Mouse (Mus musculus): ENCODE results near the gene Tmem182. TPM values are rescaled to one million over a fixed set of nuclear protein-coding genes. Genes with fewer than 3 reads are reported as not detected.

The Tmem182 gene
- total RNA-seq, 1 experiment, result not detected

DNA sequence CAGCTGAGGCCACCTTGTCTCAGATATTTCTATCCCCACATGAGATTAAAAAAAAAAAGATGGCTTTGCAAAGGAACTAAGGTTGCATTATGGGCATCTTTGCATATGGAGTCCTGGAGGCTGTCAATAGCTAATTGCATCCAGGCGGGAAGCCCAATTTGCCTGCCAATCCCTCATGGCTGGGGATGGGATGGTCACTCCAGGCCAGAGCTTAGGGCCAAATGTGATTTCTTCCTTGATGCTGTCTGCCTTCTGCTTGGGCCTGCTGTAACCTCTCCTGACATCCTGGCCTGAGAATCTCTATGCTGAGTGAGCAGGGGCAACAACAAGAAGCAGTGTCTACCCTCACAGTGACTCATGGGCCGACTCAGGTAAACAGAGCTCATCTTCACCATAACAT is 78.5 kb downstream of the Tmem182 start:
- no peak overlapping the region for H3K27ac ChIP-seq (ENCODE audit: insufficient read depth, low read depth, low read length, poor library complexity, severe bottlenecking)
- H3K36me3 ChIP-seq (ENCODE audit: control insufficient read depth, insufficient read depth, low read length, poor library complexity, severe bottlenecking), result no peaks in the 10 kb centered on the region
- DNase-seq (ENCODE audit: low read depth, low spot score), result no peak
- H3K4me1 ChIP-seq (ENCODE audit: control insufficient read depth in 2 of 2, insufficient read depth in 2 of 2, low read length in 2 of 2, poor library complexity in 1 of 2), result no peaks in the 10 kb centered on the region
- TF ChIP-seq HCFC1 (IDR thresholded peaks at IDR 0.05; ENCODE audit: borderline replicate concordance, insufficient read depth, low read length) (no peak), CHD2 (IDR thresholded peaks at IDR 0.05; ENCODE audit: low read depth, low read length) (no peak), ZC3H11A (IDR thresholded peaks at IDR 0.05; ENCODE audit: borderline replicate concordance, low read depth, low read length) (no peak), ZNF384 (IDR thresholded peaks at IDR 0.05; ENCODE audit: low read depth, low read length) (no peak), MAFK (IDR thresholded peaks at IDR 0.05; ENCODE audit: insufficient read depth, low read depth, low read length) (no peak)
- in situ Hi-C loops (cut with MboI; ENCODE audit: low sequenced_read_pairs in 2 of 2, unreplicated experiment in 2 of 2), result loop anchor here in 1 of 2 experiments (25.0 kb wide), 1 partner anchor 178 kb away; no protein-coding TSS in a partner anchor
- H3K9me3 ChIP-seq (ENCODE audit: control insufficient read depth, insufficient read depth, low read depth, low read length), result no peaks in the 10 kb centered on the region
- H3K4me3 ChIP-seq (ENCODE audit: insufficient read depth in 1 of 2, low read depth in 1 of 2, low read length in 2 of 2, poor library complexity in 1 of 2, severe bottlenecking in 1 of 2), result no peak overlapping the region
- H3K9ac ChIP-seq (ENCODE audit: insufficient read depth, low read depth, low read length, poor library complexity, severe bottlenecking), result no peak overlapping the region

DNA sequence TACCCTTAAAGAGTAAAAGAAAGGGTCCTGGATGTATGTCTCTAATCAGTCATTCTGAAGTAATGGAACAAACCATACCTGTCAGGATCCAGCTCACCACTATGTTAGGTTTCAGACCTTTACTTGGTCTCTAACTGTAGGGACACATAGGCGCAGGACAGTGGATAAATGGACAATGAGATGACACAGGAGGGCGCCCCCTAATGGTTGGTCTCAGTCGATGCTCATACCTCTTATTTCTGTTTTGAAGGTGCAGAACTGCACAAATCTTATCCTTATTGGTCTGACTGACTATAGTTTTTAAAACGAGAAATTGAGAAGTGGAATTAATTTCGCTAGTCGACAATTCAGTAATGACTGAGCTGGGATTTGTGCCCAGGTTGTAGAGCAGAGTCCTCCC is 79.5 kb downstream of the Tmem182 start:
- Histone ChIP-seq H3K36me3 (ENCODE audit: control insufficient read depth, insufficient read depth, low read length, poor library complexity, severe bottlenecking) (no peaks in the 10 kb centered on the region), H3K4me3 (ENCODE audit: insufficient read depth in 1 of 2, low read depth in 1 of 2, low read length in 2 of 2, poor library complexity in 1 of 2, severe bottlenecking in 1 of 2) (no peak overlapping the region), H3K9me3 (ENCODE audit: control insufficient read depth, insufficient read depth, low read depth, low read length) (no peaks in the 10 kb centered on the region), H3K4me1 (ENCODE audit: control insufficient read depth in 2 of 2, insufficient read depth in 2 of 2, low read length in 2 of 2, poor library complexity in 1 of 2) (no peaks in the 10 kb centered on the region), H3K27ac (ENCODE audit: insufficient read depth, low read depth, low read length, poor library complexity, severe bottlenecking) (no peak overlapping the region), H3K9ac (ENCODE audit: insufficient read depth, low read depth, low read length, poor library complexity, severe bottlenecking) (no peak overlapping the region)
- TF ChIP-seq ZC3H11A (IDR thresholded peaks at IDR 0.05; ENCODE audit: borderline replicate concordance, low read depth, low read length) (no peak), CHD2 (IDR thresholded peaks at IDR 0.05; ENCODE audit: low read depth, low read length) (no peak), HCFC1 (IDR thresholded peaks at IDR 0.05; ENCODE audit: borderline replicate concordance, insufficient read depth, low read length) (no peak), MAFK (IDR thresholded peaks at IDR 0.05; ENCODE audit: insufficient read depth, low read depth, low read length) (no peak), ZNF384 (IDR thresholded peaks at IDR 0.05; ENCODE audit: low read depth, low read length) (no peak)
- no peak for DNase-seq (ENCODE audit: low read depth, low spot score)
- in situ Hi-C loops (cut with MboI; ENCODE audit: low sequenced_read_pairs in 2 of 2, unreplicated experiment in 2 of 2), result loop anchor here in 1 of 2 experiments (25.0 kb wide), 1 partner anchor 177 kb away; no protein-coding TSS in a partner anchor

DNA sequence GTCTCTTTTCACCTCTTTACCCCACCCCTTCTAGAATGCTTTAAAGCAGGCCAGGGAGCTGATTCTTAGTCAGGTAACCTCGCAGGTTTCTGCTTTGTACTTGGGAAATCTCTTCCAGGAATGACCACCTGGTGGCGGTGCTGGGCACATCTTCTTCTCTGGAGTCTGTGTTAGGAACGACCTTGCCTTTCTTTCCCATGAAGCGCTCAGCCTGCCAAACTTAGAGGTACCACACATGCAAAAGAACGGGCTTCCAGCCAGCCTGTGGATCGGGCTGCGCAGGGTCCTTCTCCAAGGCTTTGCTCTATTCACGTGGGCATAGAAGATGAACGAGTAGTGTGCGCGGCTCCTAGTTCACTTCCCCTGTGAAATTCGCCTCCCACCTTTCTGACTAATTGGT is 82.3 kb downstream of the Tmem182 start:
- in situ Hi-C loops (cut with MboI; ENCODE audit: low sequenced_read_pairs in 2 of 2, unreplicated experiment in 2 of 2), result loop anchor here in 1 of 2 experiments (25.0 kb wide), 1 partner anchor 175 kb away; no protein-coding TSS in a partner anchor
- Histone ChIP-seq H3K9ac (ENCODE audit: insufficient read depth, low read depth, low read length, poor library complexity, severe bottlenecking) (no peak overlapping the region), H3K36me3 (ENCODE audit: control insufficient read depth, insufficient read depth, low read length, poor library complexity, severe bottlenecking) (no peaks in the 10 kb centered on the region), H3K4me3 (ENCODE audit: insufficient read depth in 1 of 2, low read depth in 1 of 2, low read length in 2 of 2, poor library complexity in 1 of 2, severe bottlenecking in 1 of 2) (no peak overlapping the region), H3K27ac (ENCODE audit: insufficient read depth, low read depth, low read length, poor library complexity, severe bottlenecking) (no peak overlapping the region), H3K9me3 (ENCODE audit: control insufficient read depth, insufficient read depth, low read depth, low read length) (no peaks in the 10 kb centered on the region), H3K4me1 (ENCODE audit: control insufficient read depth in 2 of 2, insufficient read depth in 2 of 2, low read length in 2 of 2, poor library complexity in 1 of 2) (no peaks in the 10 kb centered on the region)
- no peak for TF ChIP-seq HCFC1 (IDR thresholded peaks at IDR 0.05; ENCODE audit: borderline replicate concordance, insufficient read depth, low read length)
- TF ChIP-seq ZC3H11A (IDR thresholded peaks at IDR 0.05; ENCODE audit: borderline replicate concordance, low read depth, low read length), result no peak
- TF ChIP-seq ZNF384 (IDR thresholded peaks at IDR 0.05; ENCODE audit: low read depth, low read length), result no peak
- no peak for TF ChIP-seq MAFK (IDR thresholded peaks at IDR 0.05; ENCODE audit: insufficient read depth, low read depth, low read length)
- TF ChIP-seq CHD2 (IDR thresholded peaks at IDR 0.05; ENCODE audit: low read depth, low read length), result no peak
- DNase-seq (ENCODE audit: low read depth, low spot score), result peak; percentile 50

DNA sequence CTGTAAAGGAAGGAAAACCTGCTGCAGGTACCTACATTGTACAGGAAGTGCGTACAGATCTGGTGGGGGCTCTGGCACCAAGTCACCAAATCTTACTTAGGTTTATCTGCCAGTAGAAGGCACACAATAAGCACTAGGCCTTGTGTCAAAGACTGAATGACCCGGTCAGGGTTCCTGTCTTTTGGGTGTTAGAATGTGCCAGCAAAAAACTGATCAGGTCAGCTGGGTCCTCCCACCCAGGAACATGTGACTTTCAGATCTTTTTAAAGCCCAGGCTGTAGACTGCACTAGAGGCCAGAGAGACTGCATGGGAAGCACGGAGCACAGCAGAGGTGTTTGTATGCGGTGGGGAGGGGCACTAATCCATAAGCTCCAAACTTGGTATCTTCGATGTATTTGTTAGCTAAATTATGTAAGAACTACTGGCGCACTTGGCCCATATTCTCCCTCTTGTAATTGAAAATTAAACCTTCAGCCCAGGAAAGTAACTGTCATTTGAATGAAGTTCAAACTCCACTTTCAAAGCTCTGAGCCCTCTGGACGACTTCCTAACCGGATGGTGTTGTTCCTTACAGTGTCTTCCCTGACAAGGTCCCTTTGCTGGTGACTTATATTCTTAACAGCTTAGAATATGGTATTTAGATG is 83.1 kb downstream of the Tmem182 start:
- H3K27ac ChIP-seq (ENCODE audit: insufficient read depth, low read depth, low read length, poor library complexity, severe bottlenecking), result no peak overlapping the region

More for the DNA sequence above, 83.1 kb downstream of the Tmem182 start:
- DNase-seq (ENCODE audit: low read depth, low spot score), result no peak
- Histone ChIP-seq H3K9ac (ENCODE audit: insufficient read depth, low read depth, low read length, poor library complexity, severe bottlenecking) (no peak overlapping the region), H3K9me3 (ENCODE audit: control insufficient read depth, insufficient read depth, low read depth, low read length) (no peaks in the 10 kb centered on the region), H3K4me1 (ENCODE audit: control insufficient read depth in 2 of 2, insufficient read depth in 2 of 2, low read length in 2 of 2, poor library complexity in 1 of 2) (no peaks in the 10 kb centered on the region), H3K36me3 (ENCODE audit: control insufficient read depth, insufficient read depth, low read length, poor library complexity, severe bottlenecking) (no peaks in the 10 kb centered on the region), H3K4me3 (ENCODE audit: insufficient read depth in 1 of 2, low read depth in 1 of 2, low read length in 2 of 2, poor library complexity in 1 of 2, severe bottlenecking in 1 of 2) (no peak overlapping the region)
- in situ Hi-C loops (cut with MboI; ENCODE audit: low sequenced_read_pairs in 2 of 2, unreplicated experiment in 2 of 2), result loop anchor here in 1 of 2 experiments (25.0 kb wide), 1 partner anchor 174 kb away; no protein-coding TSS in a partner anchor
- TF ChIP-seq ZC3H11A (IDR thresholded peaks at IDR 0.05; ENCODE audit: borderline replicate concordance, low read depth, low read length) (no peak), MAFK (IDR thresholded peaks at IDR 0.05; ENCODE audit: insufficient read depth, low read depth, low read length) (no peak), HCFC1 (IDR thresholded peaks at IDR 0.05; ENCODE audit: borderline replicate concordance, insufficient read depth, low read length) (no peak), ZNF384 (IDR thresholded peaks at IDR 0.05; ENCODE audit: low read depth, low read length) (no peak), CHD2 (IDR thresholded peaks at IDR 0.05; ENCODE audit: low read depth, low read length) (no peak)

Measured in ES-E14 (cell line).